Mouse (Mus musculus) spleen, adult 2 months (tissue): ENCODE measurements at regions not wholly inside any gene's neighbourhood (a gene's known extent, or its start where the extent isn't known, plus 50 kb on each side); places are given as distances from the start of the nearest gene placed in this dataset.

ENCODE experiments used
- CTCF ChIP-seq: fragments of 200-500 bp; IDR thresholded peaks from 2 replicates; pipeline ENCODE4 v1.5.1; 2011; ENCODE audit warnings: mild to moderate bottlenecking, inconsistent platforms; ENCODE audit not compliant: insufficient read depth, insufficient read length, insufficient replicate concordance; ENCODE audit errors: extremely low read depth
- POLR2A ChIP-seq: fragments of 200-500 bp; IDR thresholded peaks from 2 replicates; pipeline ENCODE4 v1.6.1; 2011; ENCODE audit warnings: low read depth, low read length, inconsistent platforms

DNA sequence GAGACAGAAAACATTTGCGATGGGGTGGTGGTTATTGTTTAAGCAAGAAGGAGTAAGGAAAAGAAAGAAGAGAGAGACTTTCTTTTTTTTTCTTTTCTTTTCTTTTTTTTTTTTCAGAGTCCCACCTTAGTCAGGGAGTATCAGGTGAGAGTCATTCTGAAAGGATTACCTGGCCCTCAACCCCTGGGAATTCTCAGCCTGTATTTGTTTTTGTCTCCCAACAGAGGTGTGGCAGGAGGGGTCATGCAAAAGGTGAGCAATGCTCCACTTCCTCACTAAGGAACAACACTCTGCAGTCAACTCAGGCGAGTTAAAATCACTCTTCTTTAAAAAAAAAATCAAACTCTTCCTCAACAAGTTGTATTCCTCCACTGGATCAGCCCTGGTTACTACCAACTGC lies 236.6 kb downstream of the Ikzf2 start:
- TF ChIP-seq POLR2A, result no peak
- no peak for TF ChIP-seq CTCF
